Mouse (Mus musculus) hindbrain, embryonic 13.5 days (tissue): ENCODE data around the gene Tmem132b. TPM values are rescaled to one million over a fixed set of nuclear protein-coding genes. Genes with fewer than 3 reads are reported as not detected.

Source experiments
- ATAC-seq: fragments of 200-750 bp; cut with Nextera tagmentation; 2 replicates; pipeline ENCODE4 v1.8.0; 2017; ENCODE audit warnings: moderate TSS enrichment; ENCODE audit not compliant: low FRiP score
- H3K27ac ChIP-seq: fragments of 300-500 bp; sonication (generic); 2 replicates; pipeline ENCODE4 v1.5.1; 2015; ENCODE audit warnings: inconsistent platforms, mild to moderate bottlenecking, moderate library complexity
- H3K27me3 ChIP-seq: fragments of 300-500 bp; sonication (generic); 2 replicates; pipeline ENCODE4 v1.6.1; 2015; ENCODE audit warnings: mild to moderate bottlenecking, inconsistent platforms
- H3K36me3 ChIP-seq: fragments of 300-500 bp; sonication (generic); 2 replicates; pipeline ENCODE4 v1.6.1; 2015; ENCODE audit warnings: mild to moderate bottlenecking, inconsistent platforms
- H3K4me1 ChIP-seq: fragments of 300-500 bp; sonication (generic); replicated peaks from 2 replicates; pipeline ENCODE4 v1.6.1; 2015; ENCODE audit warnings: inconsistent platforms
- H3K4me2 ChIP-seq: fragments of 300-500 bp; sonication (generic); 2 replicates; pipeline ENCODE4 v1.6.1; 2015; ENCODE audit warnings: inconsistent platforms, mild to moderate bottlenecking, moderate library complexity
- H3K4me3 ChIP-seq: fragments of 300-500 bp; sonication (generic); 2 replicates; pipeline ENCODE4 v1.5.1; 2015; ENCODE audit warnings: mild to moderate bottlenecking, inconsistent platforms
- H3K9ac ChIP-seq: fragments of 300-500 bp; sonication (generic); 2 replicates; pipeline ENCODE4 v1.6.1; 2015; ENCODE audit warnings: mild to moderate bottlenecking, inconsistent platforms
- H3K9me3 ChIP-seq: fragments of 300-500 bp; sonication (generic); 2 replicates; pipeline ENCODE4 v1.6.1; 2016; ENCODE audit warnings: inconsistent platforms
- WGBS: fragments of 180-500 bp; shearing (Covaris S2); methylation state at CpG from one replicate; pipeline ENCODE4 v1.1.7; 2015; 5-methylcytosine and 5-hydroxymethylcytosine counted together
- polyA plus RNA-seq: library from polyadenylated mRNA; unstranded; fragments of >200 nt; fragmentation: Nextera tagmentation; extraction: Ambion mirVana; gene quantifications from 2 replicates; pipeline ENCODE4 v1.2.1, GENCODE M21; 2015

The Tmem132b gene
- polyA plus RNA-seq, 1 experiment from 2014 or later = 3.0 TPM

GRCm38 (mm10) chr5:125752546-125752945 lies 221.0 kb downstream of the Tmem132b start:
- Histone ChIP-seq H3K9ac (no peak overlapping the region), H3K9me3 (peaks cover 8% of the 10 kb centered on the region; the same call in 1 of the 2 replicates), H3K27me3 (no peaks in the 10 kb centered on the region), H3K36me3 (no peaks in the 10 kb centered on the region; the same call in 1 of the 2 replicates), H3K27ac (no peak overlapping the region), H3K4me1 (no peaks in the 10 kb centered on the region), H3K4me2 (no peak overlapping the region), H3K4me3 (no peak overlapping the region)
- ATAC-seq = no peak
- 93% methylated on average over 5 of the region's 5 CpGs for WGBS

- Histone ChIP-seq H3K9ac (no peak overlapping the region), H3K4me2 (no peak overlapping the region), H3K9me3 (no peaks in the 10 kb centered on the region), H3K27me3 (no peaks in the 10 kb centered on the region), H3K27ac (no peak overlapping the region), H3K36me3 (no peaks in the 10 kb centered on the region), H3K4me3 (no peak overlapping the region), H3K4me1 (no peaks in the 10 kb centered on the region)
- 85% methylated on average over 7 of the region's 7 CpGs for WGBS
- no peak for ATAC-seq
Observed at GRCm38 (mm10) chr5:125756987-125757530, 225.5 kb downstream of the Tmem132b start.

GRCm38 (mm10) chr5:125758506-125758905 lies 226.9 kb downstream of the Tmem132b start:
- H3K4me1 ChIP-seq = no peaks in the 10 kb centered on the region
- H3K4me2 ChIP-seq = no peak overlapping the region
- H3K27me3 ChIP-seq = no peaks in the 10 kb centered on the region
- no peaks in the 10 kb centered on the region for H3K9me3 ChIP-seq
- no peak overlapping the region for H3K27ac ChIP-seq
- 91% methylated on average over 1 of the region's 1 CpGs for WGBS
- H3K9ac ChIP-seq = no peak overlapping the region
- no peaks in the 10 kb centered on the region for H3K36me3 ChIP-seq
- no peak for ATAC-seq
- H3K4me3 ChIP-seq = no peak overlapping the region

- Histone ChIP-seq H3K9me3 (no peaks in the 10 kb centered on the region), H3K27ac (no peak overlapping the region), H3K9ac (no peak overlapping the region), H3K4me3 (no peak overlapping the region), H3K36me3 (no peaks in the 10 kb centered on the region), H3K27me3 (no peaks in the 10 kb centered on the region), H3K4me2 (no peak overlapping the region), H3K4me1 (no peaks in the 10 kb centered on the region)
- no peak for ATAC-seq
- WGBS = 75% methylated on average over 6 of the region's 6 CpGs
Observed at GRCm38 (mm10) chr5:125766941-125767340, 235.4 kb downstream of the Tmem132b start.

GRCm38 (mm10) chr5:125767950-125768349 lies 236.4 kb downstream of the Tmem132b start:
- no peak for ATAC-seq
- no peaks in the 10 kb centered on the region for H3K27me3 ChIP-seq
- no peak overlapping the region for H3K27ac ChIP-seq
- no peaks in the 10 kb centered on the region for H3K9me3 ChIP-seq
- H3K4me3 ChIP-seq = no peak overlapping the region
- H3K4me2 ChIP-seq = no peak overlapping the region
- 88% methylated on average over 1 of the region's 1 CpGs for WGBS
- no peaks in the 10 kb centered on the region for H3K36me3 ChIP-seq
- no peak overlapping the region for H3K9ac ChIP-seq
- no peaks in the 10 kb centered on the region for H3K4me1 ChIP-seq

GRCm38 (mm10) chr5:125772238-125772637 lies 240.7 kb downstream of the Tmem132b start:
- ATAC-seq = no peak
- Histone ChIP-seq H3K4me1 (no peaks in the 10 kb centered on the region), H3K27me3 (no peaks in the 10 kb centered on the region), H3K36me3 (no peaks in the 10 kb centered on the region), H3K27ac (no peak overlapping the region), H3K4me2 (no peak overlapping the region), H3K4me3 (no peak overlapping the region), H3K9ac (no peak overlapping the region), H3K9me3 (no peaks in the 10 kb centered on the region)
- WGBS = 97% methylated on average over 4 of the region's 4 CpGs

GRCm38 (mm10) chr5:125772756-125773155 lies 241.2 kb downstream of the Tmem132b start:
- Histone ChIP-seq H3K27me3 (no peaks in the 10 kb centered on the region), H3K9me3 (no peaks in the 10 kb centered on the region), H3K27ac (no peak overlapping the region), H3K4me2 (no peak overlapping the region), H3K4me3 (no peak overlapping the region), H3K36me3 (no peaks in the 10 kb centered on the region), H3K4me1 (no peaks in the 10 kb centered on the region), H3K9ac (no peak overlapping the region)
- ATAC-seq = no peak
- 63% methylated on average over 2 of the region's 2 CpGs for WGBS

GRCm38 (mm10) chr5:125780332-125780731 lies 248.8 kb downstream of the Tmem132b start:
- no peaks in the 10 kb centered on the region for H3K27me3 ChIP-seq
- H3K36me3 ChIP-seq = peaks cover 8% of the 10 kb centered on the region
- H3K4me3 ChIP-seq = no peak overlapping the region
- H3K4me2 ChIP-seq = no peak overlapping the region
- H3K9me3 ChIP-seq = no peaks in the 10 kb centered on the region
- no peak for ATAC-seq
- H3K9ac ChIP-seq = no peak overlapping the region
- no peak overlapping the region for H3K27ac ChIP-seq
- H3K4me1 ChIP-seq = no peaks in the 10 kb centered on the region
- whole genome bisulfite sequencing = 93% methylated on average over 1 of the region's 1 CpGs

- H3K9me3 ChIP-seq = no peaks in the 10 kb centered on the region
- H3K9ac ChIP-seq = no peak overlapping the region
- no peaks in the 10 kb centered on the region for H3K27me3 ChIP-seq
- 93% methylated on average over 1 of the region's 1 CpGs for WGBS
- H3K4me3 ChIP-seq = no peak overlapping the region
- H3K36me3 ChIP-seq = peaks cover 11% of the 10 kb centered on the region
- no peak overlapping the region for H3K4me2 ChIP-seq
- ATAC-seq = no peak
- no peak overlapping the region for H3K27ac ChIP-seq
- H3K4me1 ChIP-seq = no peaks in the 10 kb centered on the region
Observed at GRCm38 (mm10) chr5:125792643-125793042, 261.1 kb downstream of the Tmem132b start.

GRCm38 (mm10) chr5:125794318-125794717 lies 262.7 kb downstream of the Tmem132b start:
- H3K9me3 ChIP-seq = no peaks in the 10 kb centered on the region
- WGBS = 71% methylated on average over 1 of the region's 1 CpGs
- no peak overlapping the region for H3K4me2 ChIP-seq
- no peak for ATAC-seq
- no peak overlapping the region for H3K9ac ChIP-seq
- H3K4me3 ChIP-seq = no peak overlapping the region
- 0 out of 2 replicates have a peak, but pooled peaks cover 4% of the 10 kb centered on the region for H3K4me1 ChIP-seq
- no peaks in the 10 kb centered on the region for H3K27me3 ChIP-seq
- no peaks in the 10 kb centered on the region for H3K36me3 ChIP-seq
- no peak overlapping the region for H3K27ac ChIP-seq

GRCm38 (mm10) chr5:125799622-125800021 lies 268.0 kb downstream of the Tmem132b start:
- no peak overlapping the region for H3K4me2 ChIP-seq

GRCm38 (mm10) chr5:125800025-125800424 lies 268.5 kb downstream of the Tmem132b start:
- 15% methylated on average over 11 of the region's 11 CpGs for WGBS
- Histone ChIP-seq H3K4me1 (peaks cover 7% of the 10 kb centered on the region; the same call in 1 of the 2 replicates), H3K9me3 (no peaks in the 10 kb centered on the region), H3K4me3 (no peak overlapping the region), H3K9ac (no peak overlapping the region), H3K36me3 (no peaks in the 10 kb centered on the region), H3K27ac (no peak overlapping the region), H3K4me2 (no peak overlapping the region), H3K27me3 (no peaks in the 10 kb centered on the region)
- ATAC-seq = no peak

More at GRCm38 (mm10) chr5:125799622-125800021, 268.0 kb downstream of the Tmem132b start:
- ATAC-seq = no peak
- H3K27me3 ChIP-seq = no peaks in the 10 kb centered on the region
- H3K27ac ChIP-seq = no peak overlapping the region
- peaks cover 7% of the 10 kb centered on the region; the same call in 1 of the 2 replicates for H3K4me1 ChIP-seq
- 31% methylated on average over 5 of the region's 5 CpGs for WGBS
- H3K4me3 ChIP-seq = no peak overlapping the region
- H3K9me3 ChIP-seq = no peaks in the 10 kb centered on the region
- no peak overlapping the region for H3K9ac ChIP-seq
- no peaks in the 10 kb centered on the region for H3K36me3 ChIP-seq

GRCm38 (mm10) chr5:125802801-125803200 lies 271.2 kb downstream of the Tmem132b start:
- no peak overlapping the region for H3K9ac ChIP-seq
- H3K27ac ChIP-seq = no peak overlapping the region
- H3K4me1 ChIP-seq = peaks cover 7% of the 10 kb centered on the region; the same call in 1 of the 2 replicates
- no peaks in the 10 kb centered on the region for H3K9me3 ChIP-seq
- no peaks in the 10 kb centered on the region for H3K36me3 ChIP-seq
- ATAC-seq = no peak
- H3K27me3 ChIP-seq = no peaks in the 10 kb centered on the region
- 66% methylated on average over 7 of the region's 7 CpGs for WGBS
- H3K4me2 ChIP-seq = no peak overlapping the region
- H3K4me3 ChIP-seq = no peak overlapping the region
